Mouse (Mus musculus) bone marrow macrophage, adult 2 months (primary cell): ENCODE data around the gene Hs1bp3. TPM values are rescaled to one million over a fixed set of nuclear protein-coding genes. Genes with fewer than 3 reads are reported as not detected.

Source experiments
- H3K27ac ChIP-seq: 2 replicates; pipeline ENCODE4 v1.5.1; 2012; ENCODE audit warnings: low read depth, low read length; ENCODE audit not compliant: insufficient read depth
- H3K4me1 ChIP-seq: 2 replicates; pipeline ENCODE4 v1.6.1; 2012; ENCODE audit warnings: low read length; ENCODE audit not compliant: control insufficient read depth, insufficient read depth
- H3K4me3 ChIP-seq: 2 replicates; pipeline ENCODE4 v1.5.1; 2012; ENCODE audit warnings: mild to moderate bottlenecking, low read length, moderate library complexity; ENCODE audit not compliant: insufficient read depth
- CTCF ChIP-seq: IDR thresholded peaks from 2 replicates; pipeline ENCODE4 v1.5.1; 2012; ENCODE audit warnings: low read depth, mild to moderate bottlenecking, low read length, moderate library complexity
- POLR2A ChIP-seq: IDR thresholded peaks from 2 replicates; pipeline ENCODE4 v1.6.1; 2012; ENCODE audit warnings: mild to moderate bottlenecking, low read depth, low read length, borderline replicate concordance
- polyA plus RNA-seq: library from polyadenylated mRNA; stranded (reverse); fragments of >200 nt; gene quantifications from 2 replicates; pipeline ENCODE4 v1.2.4, GENCODE M21; 2012; ENCODE audit not compliant: missing spikeins, insufficient read depth, insufficient read length

Gene Hs1bp3
- polyA plus RNA-seq, 1 experiment, result 33.4 TPM

- H3K4me1 ChIP-seq, result no peaks in the 10 kb centered on the region; the same call in 1 of the 2 replicates
- H3K27ac ChIP-seq, result no peak overlapping the region
These were observed 21.0 kb downstream of the Hs1bp3 start for GRCm38 (mm10) chr12:8334261-8334660.

GRCm38 (mm10) chr12:8335503-8335902, 22.3 kb downstream of the Hs1bp3 start:
- TF ChIP-seq POLR2A, result no peak
- no peak for TF ChIP-seq CTCF
- no peak overlapping the region for H3K4me3 ChIP-seq
- H3K4me1 ChIP-seq, result no peaks in the 10 kb centered on the region; the same call in 1 of the 2 replicates
- H3K27ac ChIP-seq, result no peak overlapping the region

More at GRCm38 (mm10) chr12:8334261-8334660, 21.0 kb downstream of the Hs1bp3 start:
- no peak overlapping the region for H3K4me3 ChIP-seq
- no peak for TF ChIP-seq POLR2A

GRCm38 (mm10) chr12:8336601-8337285, 23.5 kb downstream of the Hs1bp3 start:
- H3K27ac ChIP-seq, result no peak overlapping the region

GRCm38 (mm10) chr12:8337286-8338060, 24.2 kb downstream of the Hs1bp3 start:
- TF ChIP-seq POLR2A (no peak), CTCF (no peak)
- H3K27ac ChIP-seq, result no peak overlapping the region
- no peak overlapping the region for H3K4me3 ChIP-seq
- peaks cover 6% of the 10 kb centered on the region for H3K4me1 ChIP-seq

More at GRCm38 (mm10) chr12:8336601-8337285, 23.5 kb downstream of the Hs1bp3 start:
- no peak for TF ChIP-seq CTCF
- no peak for TF ChIP-seq POLR2A
- Histone ChIP-seq H3K4me3 (no peak overlapping the region), H3K4me1 (peaks cover 6% of the 10 kb centered on the region)

GRCm38 (mm10) chr12:8338491-8338890, 25.3 kb downstream of the Hs1bp3 start:
- no peak for TF ChIP-seq POLR2A
- TF ChIP-seq CTCF, result no peak
- peaks cover 6% of the 10 kb centered on the region for H3K4me1 ChIP-seq
- no peak overlapping the region for H3K4me3 ChIP-seq
- no peak overlapping the region for H3K27ac ChIP-seq

GRCm38 (mm10) chr12:8338918-8339317, 25.7 kb downstream of the Hs1bp3 start:
- Histone ChIP-seq H3K27ac (no peak overlapping the region), H3K4me1 (peaks cover 7% of the 10 kb centered on the region), H3K4me3 (no peak overlapping the region)
- TF ChIP-seq POLR2A (no peak), CTCF (no peak)

- H3K27ac ChIP-seq, result no peak overlapping the region
- H3K4me1 ChIP-seq, result peaks cover 15% of the 10 kb centered on the region
- H3K4me3 ChIP-seq, result no peak overlapping the region
- TF ChIP-seq POLR2A (no peak), CTCF (no peak)
These were observed 26.5 kb downstream of the Hs1bp3 start for GRCm38 (mm10) chr12:8339591-8340319.

- Histone ChIP-seq H3K4me1 (peaks cover 23% of the 10 kb centered on the region), H3K27ac (no peak overlapping the region), H3K4me3 (no peak overlapping the region)
- TF ChIP-seq CTCF, result no peak
- TF ChIP-seq POLR2A, result no peak
These were observed 27.8 kb downstream of the Hs1bp3 start for GRCm38 (mm10) chr12:8341008-8341407.

- Histone ChIP-seq H3K4me3 (no peak overlapping the region), H3K4me1 (peaks cover 45% of the 10 kb centered on the region), H3K27ac (no peak overlapping the region)
- TF ChIP-seq POLR2A (no peak), CTCF (no peak)
These were observed 30.1 kb downstream of the Hs1bp3 start for GRCm38 (mm10) chr12:8343381-8343780.
